Mouse (Mus musculus): ENCODE measurements around the gene Mfng.

DNA sequence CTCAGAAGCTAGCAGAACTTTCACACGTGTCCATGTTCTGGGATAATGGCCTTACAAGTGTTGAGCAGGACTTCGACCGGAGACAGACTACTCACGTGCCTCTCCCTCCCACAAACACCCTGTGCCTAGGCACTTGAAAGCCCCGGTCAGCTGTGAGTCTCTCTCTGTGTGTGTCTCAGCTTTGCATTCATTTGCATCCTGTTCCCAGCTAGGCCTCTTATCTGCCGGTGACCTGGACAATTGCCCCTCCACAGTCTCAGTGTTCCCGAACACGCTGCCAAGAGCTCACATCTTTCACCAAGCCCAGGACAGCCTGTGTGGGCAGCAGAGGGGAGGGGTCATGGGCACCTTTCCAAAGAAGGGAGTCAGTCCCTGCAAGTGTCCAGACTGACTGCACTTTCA lies 30.2 kb upstream of the Mfng start:
- TF ChIP-seq CTCF (IDR thresholded peaks at IDR 0.05; ENCODE audit: borderline replicate concordance, insufficient read depth, low read length) (no peak), POLR2A (IDR thresholded peaks at IDR 0.05; ENCODE audit: low read depth, low read length) (no peak)
